In genomic region chr10:14705072-14706066, GRCm38 (mm10) we compare ENCODE assay signal across 8 mouse cellular contexts. TPM values are rescaled to one million over a fixed set of nuclear protein-coding genes. Genes with fewer than 3 reads are reported as not detected.
DNase-seq lines count a peak whose midpoint lies in the region; ATAC-seq lines count a peak whose summit lies in the region.

Vta1 (minus strand) TSS chr10:14705560.
Nmbr (plus strand) TSS chr10:14705591.

- DNase-seq in B cell, adult 2 months = peak; percentile 94 to 95
- peak; percentile 100 for DNase-seq in brain, adult 2 months (ENCODE audit: low read depth, low spot score)
- DNase-seq in heart, embryonic 10.5 days (ENCODE audit: low spot score) = peak; percentile 96
- DNase-seq in liver = peak; percentile 94
- peak; percentile 94 to 95 for DNase-seq in spleen, postnatal 4 days (ENCODE audit: low spot score in 2 of 2)

- peak within 1 kb of the TSS; percentile 97 for H3K4me3 ChIP-seq in heart, embryonic 10.5 days
- peak within 1 kb of the TSS; percentile 98 for H3K4me3 ChIP-seq in kidney, embryonic 15.5 days (replicated peaks)

- H3K9ac ChIP-seq in kidney, embryonic 15.5 days = peak within 1 kb of the TSS; percentile 85

- H3K9me3 ChIP-seq in heart, embryonic 10.5 days = no peaks in the 10 kb centered on the region
- H3K9me3 ChIP-seq in kidney, embryonic 15.5 days (replicated peaks) = no peaks in the 10 kb centered on the region

- H3K36me3 ChIP-seq in heart, embryonic 10.5 days = no peaks in the 10 kb centered on the region
- no peaks in the 10 kb centered on the region for H3K36me3 ChIP-seq in kidney, embryonic 15.5 days

- H3K4me1 ChIP-seq in heart, embryonic 10.5 days = peaks cover 10% of the 10 kb centered on the region
- H3K4me1 ChIP-seq in kidney, embryonic 15.5 days = peaks cover 10% of the 10 kb centered on the region

- no peaks in the 10 kb centered on the region for H3K27me3 ChIP-seq in heart, embryonic 10.5 days (ENCODE audit: insufficient read depth, poor library complexity, severe bottlenecking)
- H3K27me3 ChIP-seq in kidney, embryonic 15.5 days = no peaks in the 10 kb centered on the region

- H3K27ac ChIP-seq in heart, embryonic 10.5 days = peak within 1 kb of the TSS; percentile 93
- H3K27ac ChIP-seq in kidney, embryonic 15.5 days = peak within 1 kb of the TSS; percentile 79

- WGBS in heart, embryonic 10.5 days = under 1% methylated on average over 50 of the region's 50 CpGs
- WGBS in kidney, embryonic 15.5 days = under 1% methylated on average over 45 of the region's 50 CpGs

- ATAC-seq in erythroblast, adult 5-6 weeks (replicated peaks; ENCODE audit: low FRiP score, poor library complexity, severe bottlenecking) = peak; percentile 99
- peak; percentile 98 for ATAC-seq in kidney, embryonic 15.5 days (replicated peaks; ENCODE audit: low FRiP score)
- peak; percentile 99 for ATAC-seq in monocyte, adult 5-6 weeks (replicated peaks; ENCODE audit: insufficient number of reproducible peaks, low FRiP score, low TSS enrichment, poor library complexity, severe bottlenecking)

- peak within 1 kb of the TSS; percentile 60 for H3K4me2 ChIP-seq in kidney, embryonic 15.5 days

RNA-seq across cellular contexts. Expression of gene Vta1, which starts in this region (rescaled TPM):
- total RNA-seq in erythroblast, adult 5-6 weeks (2015; ENCODE audit: low replicate concordance) = 25.3 and 32.1 TPM in 2 replicates
- 20.6 and 29.3 TPM in 2 replicates for total RNA-seq in erythroblast, adult 5-6 weeks (2017; ENCODE audit: low replicate concordance)
- polyA plus RNA-seq in heart, embryonic 10.5 days (2016; fragmentation: Nextera tagmentation; extraction: Ambion mirVana) = 99.6 and 105 TPM in 2 replicates
- 97.9 and 98.7 TPM in 2 replicates for polyA plus RNA-seq in kidney, embryonic 15.5 days (2015; fragmentation: Nextera tagmentation; extraction: Ambion mirVana)
- 60.8 to 137 TPM (median 65.9 TPM) in 3 replicates for total RNA-seq in monocyte, adult 5-6 weeks (2017)

RNA-seq across cellular contexts. Expression of gene Nmbr, which starts in this region (rescaled TPM):
- not detected in 2 replicates for total RNA-seq in erythroblast, adult 5-6 weeks (2015; ENCODE audit: low replicate concordance)
- total RNA-seq in erythroblast, adult 5-6 weeks (2017; ENCODE audit: low replicate concordance) = 0.60 and 3.1 TPM in 2 replicates
- 0.31 and 0.33 TPM in 2 replicates for polyA plus RNA-seq in heart, embryonic 10.5 days (2016; fragmentation: Nextera tagmentation; extraction: Ambion mirVana)
- polyA plus RNA-seq in kidney, embryonic 15.5 days (2015; fragmentation: Nextera tagmentation; extraction: Ambion mirVana) = 0.39 and 1.1 TPM in 2 replicates
- 2.9 TPM in 1 of 3 replicates, not detected in the others for total RNA-seq in monocyte, adult 5-6 weeks (2017)

Comparison
In these comparisons a context has a peak if more than half of its experiments do, and no peak if none do; other contexts are left out.
1. Peak in every context shown above with its lines: DNase-seq, ATAC-seq, H3K4me3 ChIP-seq and H3K27ac ChIP-seq.